Mouse (Mus musculus) CH12.LX (cell line): Measurements from ENCODE around the gene Spata2. TPM values are rescaled to one million over a fixed set of nuclear protein-coding genes. Genes with fewer than 3 reads are reported as not detected.

ENCODE experiments used
- DNase-seq: peaks from one replicate; pipeline ENCODE4 v3.0.0-alpha.2; 2013; ENCODE audit errors: extremely low read depth
- H3K27ac ChIP-seq: 2 replicates; pipeline ENCODE4 v1.5.1; 2012; ENCODE audit warnings: low read depth, mild to moderate bottlenecking, control low read depth, moderate library complexity; ENCODE audit not compliant: insufficient read depth
- H3K27me3 ChIP-seq: replicated peaks from 2 replicates; pipeline ENCODE3; 2012; ENCODE audit warnings: inconsistent platforms
- H3K36me3 ChIP-seq, 2 experiments: replicated peaks in 1 of 2; 2 replicates each; pipeline versions ENCODE3 to v1.6.1; 2012; ENCODE audit warnings: inconsistent platforms in 1 of 2, low read length in 1 of 2, mild to moderate bottlenecking in 1 of 2, mixed read lengths in 1 of 2, moderate library complexity in 1 of 2; ENCODE audit not compliant: control insufficient read depth in 1 of 2, insufficient read depth in 1 of 2
- H3K4me1 ChIP-seq, 2 experiments: 2 replicates each; pipeline ENCODE4 v1.6.1; 2012; ENCODE audit warnings: inconsistent platforms in 1 of 2, moderate library complexity in 1 of 2; ENCODE audit not compliant: insufficient read depth in 2 of 2, control insufficient read depth in 1 of 2
- H3K4me2 ChIP-seq: 2 replicates; pipeline ENCODE4 v1.6.1; 2012; ENCODE audit warnings: low read depth, mild to moderate bottlenecking, control low read depth; ENCODE audit not compliant: poor library complexity, insufficient read depth, severe bottlenecking
- H3K4me3 ChIP-seq, 3 experiments: fragments of 150-350 bp in 1 of 3; sonication (generic) in 1 of 3; replicated peaks in 1 of 3; 2 replicates each; pipeline versions ENCODE3 to v1.5.1; 2011 to 2012; ENCODE audit warnings: low read depth in 2 of 3, low read length in 2 of 3, mild to moderate bottlenecking in 2 of 3, moderate library complexity in 2 of 3, control low read depth in 1 of 3, improper control_type of control experiment in 1 of 3, inconsistent platforms in 1 of 3, mixed read lengths in 1 of 3; ENCODE audit not compliant: poor library complexity in 1 of 3
- H3K79me2 ChIP-seq: replicated peaks from 2 replicates; pipeline ENCODE4 v1.6.1; 2012; ENCODE audit warnings: mild to moderate bottlenecking, moderate library complexity; ENCODE audit not compliant: control insufficient read depth, poor library complexity, insufficient read depth, severe bottlenecking; ENCODE audit errors: extremely low read depth
- H3K9ac ChIP-seq: 2 replicates; pipeline ENCODE4 v1.6.1; 2012; ENCODE audit warnings: low read depth, mild to moderate bottlenecking, control low read depth, moderate library complexity; ENCODE audit not compliant: insufficient read depth
- H3K9me3 ChIP-seq: replicated peaks from 2 replicates; pipeline ENCODE3; 2012; ENCODE audit warnings: low read length, inconsistent platforms, mixed read lengths
- BHLHE40 ChIP-seq: IDR thresholded peaks from 2 replicates; pipeline ENCODE4 v1.6.1; 2011; ENCODE audit warnings: mild to moderate bottlenecking, low read depth, low read length, improper control_type of control experiment
- CTCF ChIP-seq, 2 experiments: IDR thresholded peaks in 1 of 2; conservative IDR thresholded peaks in 1 of 2; 2 replicates each; pipeline ENCODE4 v1.5.1; 2011 to 2012; ENCODE audit warnings: low read depth in 2 of 2, low read length in 2 of 2, improper control_type of control experiment in 1 of 2, inconsistent platforms in 1 of 2, mild to moderate bottlenecking in 1 of 2, moderate library complexity in 1 of 2
- ELF1 ChIP-seq: IDR thresholded peaks from 2 replicates; pipeline ENCODE4 v1.6.1; 2014; ENCODE audit warnings: low read depth, mild to moderate bottlenecking, inconsistent platforms, low read length, improper control_type of control experiment
- HCFC1 ChIP-seq: IDR thresholded peaks from 2 replicates; pipeline ENCODE4 v1.6.1; 2012; ENCODE audit warnings: low read depth, mild to moderate bottlenecking, inconsistent platforms, low read length, improper control_type of control experiment
- KAT2A ChIP-seq: IDR thresholded peaks from 2 replicates; pipeline ENCODE4 v1.6.1; 2012; ENCODE audit warnings: low read length, improper control_type of control experiment, inconsistent platforms; ENCODE audit not compliant: insufficient replicate concordance
- MAFK ChIP-seq: IDR thresholded peaks from 2 replicates; pipeline ENCODE4 v1.6.1; 2011; ENCODE audit warnings: low read length, improper control_type of control experiment; ENCODE audit not compliant: insufficient replicate concordance
- MEF2A ChIP-seq: IDR thresholded peaks from 2 replicates; pipeline ENCODE4 v1.6.1; 2014; ENCODE audit warnings: low read depth, mild to moderate bottlenecking, inconsistent platforms, low read length, improper control_type of control experiment, borderline replicate concordance
- MYC ChIP-seq: IDR thresholded peaks from 2 replicates; pipeline ENCODE4 v1.6.1; 2011; ENCODE audit warnings: low read depth, mild to moderate bottlenecking, improper control_type of control experiment, low read length
- NELFE ChIP-seq: IDR thresholded peaks from 2 replicates; pipeline ENCODE4 v1.6.1; 2011; ENCODE audit warnings: low read depth, low read length, improper control_type of control experiment
- POLR2A ChIP-seq: IDR thresholded peaks from 2 replicates; pipeline ENCODE4 v1.6.1; 2011; ENCODE audit warnings: low read depth, mild to moderate bottlenecking, improper control_type of control experiment, low read length
- RAD21 ChIP-seq: IDR thresholded peaks from 2 replicates; pipeline ENCODE4 v1.6.1; 2011; ENCODE audit warnings: low read depth, mild to moderate bottlenecking, low read length, improper control_type of control experiment, moderate library complexity
- RCOR1 ChIP-seq: conservative IDR thresholded peaks from 2 replicates; pipeline ENCODE4 v1.6.1; 2012; ENCODE audit warnings: low read depth, mild to moderate bottlenecking, inconsistent platforms, low read length, improper control_type of control experiment
- SMC3 ChIP-seq: IDR thresholded peaks from 2 replicates; pipeline ENCODE4 v1.6.1; 2011; ENCODE audit warnings: low read depth, low read length, improper control_type of control experiment
- TBP ChIP-seq: conservative IDR thresholded peaks from 2 replicates; pipeline ENCODE4 v1.6.1; 2011; ENCODE audit warnings: low read depth, low read length, improper control_type of control experiment
- USF1 ChIP-seq: IDR thresholded peaks from 2 replicates; pipeline ENCODE4 v1.6.1; 2014; ENCODE audit warnings: low read depth, mild to moderate bottlenecking, inconsistent platforms, low read length, improper control_type of control experiment
- ZMIZ1 ChIP-seq: IDR thresholded peaks from 2 replicates; pipeline ENCODE4 v1.6.1; 2012; ENCODE audit warnings: low read depth, mild to moderate bottlenecking, inconsistent platforms, low read length, improper control_type of control experiment
- ZNF384 ChIP-seq: IDR thresholded peaks from 2 replicates; pipeline ENCODE4 v1.6.1; 2012; ENCODE audit warnings: low read depth, low read length, improper control_type of control experiment, inconsistent platforms
- dilution Hi-C: fragments of 300-500 bp; cut with MboI; formaldehyde crosslinking; loops from 2 replicates; pipeline ENCODE4 v1.14.3; 2020; ENCODE audit warnings: low sequenced_read_pairs; ENCODE audit not compliant: extremely low pct_unique_long_range_greater_than_20kb, extremely low pct_ligation_motif_present
- in situ Hi-C: fragments of 300-500 bp; cut with MboI; formaldehyde crosslinking; loops from 3 replicates; pipeline ENCODE4 v1.14.3; 2019; ENCODE audit warnings: low sequenced_read_pairs, low pct_ligation_motif_present, low pct_unique_long_range_greater_than_20kb, mixed read lengths
- polyA plus RNA-seq: library from polyadenylated mRNA; unstranded; fragments of >175 nt; gene quantifications from 2 replicates; pipeline ENCODE4 v1.2.1, GENCODE M21; 2012; ENCODE audit warnings: low read depth; ENCODE audit not compliant: insufficient read length
- total RNA-seq, 2 experiments: library from RNA; depleted of rRNA; stranded (reverse); fragments of 300-350 nt in 1 of 2; fragments of >200 nt in 1 of 2; gene quantifications; 2 replicates each; pipeline ENCODE4 v1.2.3; 2012 to 2014

Spata2 gene
- total and polyA plus RNA-seq, 3 experiments, result 9.1 to 22.8 (median 10.5) TPM

DNA sequence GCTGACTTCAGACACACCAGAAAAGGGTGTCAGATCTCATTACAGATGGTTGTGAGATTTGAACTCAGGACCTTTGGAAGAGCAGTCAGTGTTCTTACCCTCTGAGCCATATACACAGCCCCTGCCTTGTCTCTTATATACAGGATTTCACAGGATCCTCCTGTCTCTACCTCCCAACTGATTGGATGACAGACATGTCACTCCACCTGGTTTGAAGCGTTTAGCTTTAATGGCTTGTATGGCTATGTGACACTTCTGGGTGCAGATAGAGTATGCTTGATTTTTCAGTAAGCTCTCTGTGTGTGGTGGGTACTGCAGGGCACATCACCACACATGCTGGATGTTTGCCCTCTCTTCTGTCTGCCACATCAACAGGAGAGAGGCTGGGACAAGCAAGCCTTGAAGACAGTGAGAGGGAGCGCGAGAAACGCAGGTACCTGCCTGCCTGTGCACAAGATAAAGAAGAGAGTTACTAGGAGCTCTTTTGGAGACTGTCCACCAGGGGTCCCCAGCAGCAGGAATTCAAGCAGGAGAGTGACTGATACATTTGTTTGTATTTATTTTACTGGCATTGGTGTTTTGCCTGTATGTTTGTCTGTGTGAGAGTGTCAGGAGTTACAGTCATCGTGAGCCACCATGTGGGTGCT is 27.0 kb upstream of the Spata2 start:
- Histone ChIP-seq H3K9ac (no peak overlapping the region), H3K4me1 (peaks cover 0 to 26% of the 10 kb centered on the region in 2 experiments; a peak in 2 of 4 replicates), H3K9me3 (no peaks in the 10 kb centered on the region), H3K4me2 (no peak overlapping the region), H3K36me3 (peaks cover 35 to 49% of the 10 kb centered on the region in 2 experiments), H3K27me3 (no peaks in the 10 kb centered on the region), H3K4me3 (no peak overlapping the region), H3K79me2 (no peaks in the 10 kb centered on the region), H3K27ac (no peak overlapping the region)
- dilution Hi-C loops, result no loop called here
- in situ Hi-C loops, result no loop called here
- no peak for TF ChIP-seq RCOR1
- TF ChIP-seq USF1, result no peak
- TF ChIP-seq RAD21, result peak; percentile 20
- TF ChIP-seq CTCF (conservative IDR thresholded peaks at IDR 0.05 in 1 of 2, IDR thresholded peaks at IDR 0.05 in 1 of 2; ENCODE audit: low read depth in 2 of 2, low read length in 2 of 2), result peak; percentile 25 to 63; a peak in 2 of 4 replicates
- no peak for TF ChIP-seq ZMIZ1
- TF ChIP-seq SMC3, result peak; percentile 50
- DNase-seq, result no peak

DNA sequence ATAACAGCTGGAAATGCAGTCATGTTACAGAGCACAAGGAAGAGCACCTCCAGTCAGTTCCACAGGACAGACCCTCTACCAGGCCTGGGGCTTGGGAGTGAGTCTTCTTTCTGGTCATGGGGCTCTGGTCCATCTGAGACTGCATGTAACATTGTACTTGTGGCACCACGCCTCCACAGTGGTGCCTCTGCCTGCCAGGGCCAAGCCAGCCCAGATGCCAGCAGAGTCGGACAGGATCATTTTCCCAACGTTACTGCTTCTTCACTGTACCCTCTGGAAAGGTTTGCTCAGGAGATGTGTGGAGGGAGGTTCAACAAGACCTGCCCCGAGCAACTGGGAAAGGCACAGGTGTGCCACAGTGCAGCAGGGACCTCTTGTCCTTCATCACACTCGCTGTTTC is 23.0 kb upstream of the Spata2 start:
- no peak overlapping the region for H3K4me2 ChIP-seq
- H3K27me3 ChIP-seq, result no peaks in the 10 kb centered on the region
- TF ChIP-seq RCOR1, result no peak
- no peak for TF ChIP-seq MEF2A
- no peak for TF ChIP-seq HCFC1
- no peak for TF ChIP-seq POLR2A
- in situ Hi-C loops (no loop called here), dilution Hi-C loops (no loop called here)
- no peak overlapping the region for H3K9ac ChIP-seq
- no peaks in the 10 kb centered on the region for H3K9me3 ChIP-seq
- DNase-seq, result no peak
- no peak overlapping the region for H3K27ac ChIP-seq
- H3K36me3 ChIP-seq, result peaks cover 69 to 88% of the 10 kb centered on the region in 2 experiments
- 0 out of 2 replicates have a peak, but pooled peaks cover 4% of the 10 kb centered on the region for H3K79me2 ChIP-seq
- H3K4me1 ChIP-seq, result peaks cover 0 to 30% of the 10 kb centered on the region in 2 experiments; a peak in 2 of 4 replicates
- H3K4me3 ChIP-seq, result no peak overlapping the region

DNA sequence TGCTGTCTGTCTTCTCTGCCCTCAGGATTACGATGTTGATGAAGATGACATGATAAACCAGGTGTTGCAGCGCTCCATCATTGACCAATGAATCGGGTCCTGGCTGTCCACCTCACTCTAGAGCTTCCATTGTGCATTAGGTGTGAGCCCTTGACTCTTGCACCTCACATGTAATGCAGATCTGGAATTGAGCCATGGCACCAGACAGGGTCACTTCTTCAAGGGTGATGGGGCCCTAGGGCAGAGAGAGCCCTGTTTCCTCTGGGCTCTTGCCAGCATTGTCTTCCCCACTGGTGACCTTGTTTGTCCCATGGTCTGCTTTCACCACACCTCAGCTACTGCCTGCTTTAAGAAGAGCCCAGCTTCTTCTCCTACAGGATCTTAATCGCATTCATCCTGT is 22.0 kb upstream of the Spata2 start:
- peaks cover 0 to 33% of the 10 kb centered on the region in 2 experiments; a peak in 2 of 4 replicates for H3K4me1 ChIP-seq
- H3K27ac ChIP-seq, result no peak overlapping the region
- no peak for TF ChIP-seq ZMIZ1
- TF ChIP-seq USF1, result no peak
- no peak for TF ChIP-seq BHLHE40
- TF ChIP-seq POLR2A, result no peak
- no peak for TF ChIP-seq KAT2A
- TF ChIP-seq TBP, result no peak
- no peak for TF ChIP-seq NELFE
- TF ChIP-seq ELF1, result no peak
- TF ChIP-seq ZNF384, result no peak
- TF ChIP-seq MAFK, result no peak
- TF ChIP-seq MYC, result no peak
- TF ChIP-seq, all 38 proteins: peak for 0

More for the DNA sequence above, 22.0 kb upstream of the Spata2 start:
- Histone ChIP-seq H3K9me3 (no peaks in the 10 kb centered on the region), H3K9ac (no peak overlapping the region), H3K4me3 (no peak overlapping the region), H3K79me2 (0 out of 2 replicates have a peak, but pooled peaks cover 4% of the 10 kb centered on the region), H3K36me3 (peaks cover 77 to 90% of the 10 kb centered on the region in 2 experiments), H3K27me3 (no peaks in the 10 kb centered on the region), H3K4me2 (no peak overlapping the region)
- dilution Hi-C loops, result no loop called here
- DNase-seq, result no peak
- in situ Hi-C loops, result no loop called here
